Mouse (Mus musculus): ENCODE results near the gene Gm17657. TPM values are rescaled to one million over a fixed set of nuclear protein-coding genes. Genes with fewer than 3 reads are reported as not detected.

Gene Gm17657
- polyA plus RNA-seq, 1 experiment, result not detected

DNA sequence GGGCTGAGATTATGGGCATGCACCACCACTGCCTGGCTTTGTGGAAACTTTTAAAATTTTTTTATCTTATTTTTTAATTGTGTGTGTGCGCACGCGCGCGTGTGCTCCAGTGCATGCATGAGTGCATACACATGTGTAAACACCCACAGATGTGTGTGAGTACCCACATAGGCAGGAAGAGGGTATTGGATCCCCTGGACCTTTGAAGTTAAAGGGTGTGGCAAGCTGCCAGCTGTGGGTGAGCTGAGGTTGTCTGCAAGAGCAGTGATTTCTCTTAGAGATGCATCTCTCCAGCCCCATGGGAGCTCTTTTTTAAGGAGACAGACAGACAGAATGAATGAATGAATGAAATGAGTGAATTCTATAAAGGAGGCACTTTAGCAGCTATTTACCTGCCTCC, 16.1 kb upstream of the Gm17657 start:
- no peak for DNase-seq (ENCODE audit: low read depth in 1 of 2, low spot score in 2 of 2)
- H3K36me3 ChIP-seq (ENCODE audit: control insufficient read depth, insufficient read depth, low read length), result peaks cover 20% of the 10 kb centered on the region
- 88% methylated on average over 5 of the region's 5 CpGs for WGBS
- TF ChIP-seq CTCF (IDR thresholded peaks at IDR 0.05; ENCODE audit: extremely low read depth, insufficient read depth, insufficient read length, insufficient replicate concordance), result no peak
- no peak for TF ChIP-seq POLR2A (IDR thresholded peaks at IDR 0.05; ENCODE audit: low read depth, low read length)
- no peak overlapping the region for H3K27ac ChIP-seq (ENCODE audit: insufficient read depth, low read length)
- no peaks in the 10 kb centered on the region for H3K27me3 ChIP-seq (ENCODE audit: control insufficient read depth, insufficient read depth, low read length)
- H3K4me3 ChIP-seq (ENCODE audit: extremely low read depth, insufficient read depth, insufficient read length), result no peak overlapping the region
- H3K4me1 ChIP-seq (ENCODE audit: control insufficient read depth, insufficient read depth, insufficient read length), result no peaks in the 10 kb centered on the region

GRCm38 (mm10) chr17:29558476-29558875, 9.0 kb upstream of the Gm17657 start:
- 83% methylated on average over 5 of the region's 5 CpGs for WGBS
- Histone ChIP-seq H3K36me3 (ENCODE audit: control insufficient read depth, insufficient read depth, low read length) (peaks cover 1% of the 10 kb centered on the region; the same call in 1 of the 2 replicates), H3K27me3 (ENCODE audit: control insufficient read depth, insufficient read depth, low read length) (no peaks in the 10 kb centered on the region), H3K27ac (ENCODE audit: insufficient read depth, low read length) (no peak overlapping the region), H3K4me1 (ENCODE audit: control insufficient read depth, insufficient read depth, insufficient read length) (no peaks in the 10 kb centered on the region), H3K4me3 (ENCODE audit: extremely low read depth, insufficient read depth, insufficient read length) (no peak overlapping the region)
- DNase-seq (ENCODE audit: low read depth in 1 of 2, low spot score in 2 of 2), result no peak
- TF ChIP-seq CTCF (IDR thresholded peaks at IDR 0.05; ENCODE audit: extremely low read depth, insufficient read depth, insufficient read length, insufficient replicate concordance) (no peak), POLR2A (IDR thresholded peaks at IDR 0.05; ENCODE audit: low read depth, low read length) (no peak)

- WGBS, result 73% methylated on average over 7 of the region's 7 CpGs
- H3K27me3 ChIP-seq (ENCODE audit: control insufficient read depth, insufficient read depth, low read length), result no peaks in the 10 kb centered on the region
- no peak for DNase-seq (ENCODE audit: low read depth in 1 of 2, low spot score in 2 of 2)
- H3K36me3 ChIP-seq (ENCODE audit: control insufficient read depth, insufficient read depth, low read length), result peaks cover 1% of the 10 kb centered on the region; the same call in 1 of the 2 replicates
- no peaks in the 10 kb centered on the region for H3K4me1 ChIP-seq (ENCODE audit: control insufficient read depth, insufficient read depth, insufficient read length)
- no peak overlapping the region for H3K27ac ChIP-seq (ENCODE audit: insufficient read depth, low read length)
- TF ChIP-seq POLR2A (IDR thresholded peaks at IDR 0.05; ENCODE audit: low read depth, low read length) (no peak), CTCF (IDR thresholded peaks at IDR 0.05; ENCODE audit: extremely low read depth, insufficient read depth, insufficient read length, insufficient replicate concordance) (no peak)
- H3K4me3 ChIP-seq (ENCODE audit: extremely low read depth, insufficient read depth, insufficient read length), result no peak overlapping the region
Measured at GRCm38 (mm10) chr17:29556893-29557292, 7.5 kb upstream of the Gm17657 start.

DNA sequence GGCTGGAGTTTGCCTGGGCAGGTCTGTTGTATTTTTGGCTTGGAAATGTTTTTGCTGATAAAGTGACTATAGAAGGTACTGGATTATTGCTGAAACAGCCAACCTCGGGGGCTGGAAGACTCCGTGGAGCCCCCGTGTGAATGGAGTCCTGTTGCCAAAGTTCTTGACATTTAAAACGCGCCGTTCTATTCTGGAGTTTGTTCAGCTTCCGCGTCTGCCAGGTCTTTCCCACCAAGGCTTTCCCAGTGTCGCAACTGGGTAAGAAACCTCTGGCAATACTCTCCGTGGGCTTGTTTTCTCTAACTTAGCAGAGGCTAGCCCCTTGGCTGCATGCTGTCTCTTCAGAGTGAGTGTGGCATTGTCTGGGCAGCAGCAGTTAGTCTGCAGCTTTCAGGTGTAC, 7.0 kb upstream of the Gm17657 start:
- H3K4me1 ChIP-seq (ENCODE audit: control insufficient read depth, insufficient read depth, insufficient read length), result peaks cover 2% of the 10 kb centered on the region; the same call in 1 of the 2 replicates
- no peaks in the 10 kb centered on the region for H3K27me3 ChIP-seq (ENCODE audit: control insufficient read depth, insufficient read depth, low read length)
- H3K27ac ChIP-seq (ENCODE audit: insufficient read depth, low read length), result no peak overlapping the region
- no peak overlapping the region for H3K4me3 ChIP-seq (ENCODE audit: extremely low read depth, insufficient read depth, insufficient read length)
- WGBS, result 88% methylated on average over 10 of the region's 10 CpGs
- TF ChIP-seq POLR2A (IDR thresholded peaks at IDR 0.05; ENCODE audit: low read depth, low read length) (no peak), CTCF (IDR thresholded peaks at IDR 0.05; ENCODE audit: extremely low read depth, insufficient read depth, insufficient read length, insufficient replicate concordance) (no peak)
- peaks cover 1% of the 10 kb centered on the region; the same call in 1 of the 2 replicates for H3K36me3 ChIP-seq (ENCODE audit: control insufficient read depth, insufficient read depth, low read length)
- DNase-seq (ENCODE audit: low read depth in 1 of 2, low spot score in 2 of 2), result no peak

DNA sequence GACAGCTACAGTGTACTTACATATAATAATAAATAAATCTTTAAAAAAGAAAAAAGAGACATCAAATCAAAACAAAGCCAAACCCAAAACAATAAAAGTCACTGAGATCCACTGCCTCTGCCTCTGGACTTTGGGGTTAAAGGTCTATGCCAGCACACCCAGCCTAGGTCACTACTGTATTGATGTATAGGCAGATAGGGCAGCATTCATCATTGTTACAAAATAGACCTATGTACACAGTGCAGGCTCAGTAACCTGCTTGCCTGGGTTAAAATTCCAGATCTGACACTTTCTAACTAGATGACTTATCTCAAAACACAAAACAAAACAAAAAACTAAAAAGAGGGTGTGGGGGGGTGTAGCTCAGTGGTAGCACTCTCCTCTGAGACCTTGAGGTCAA, 4.7 kb upstream of the Gm17657 start:
- no peak overlapping the region for H3K4me3 ChIP-seq (ENCODE audit: extremely low read depth, insufficient read depth, insufficient read length)
- H3K27ac ChIP-seq (ENCODE audit: insufficient read depth, low read length), result no peak overlapping the region

GRCm38 (mm10) chr17:29552162-29552732, 2.8 kb upstream of the Gm17657 start, which contains the start of gene Tmem217:
TSS of gene Tmem217 (minus strand) at chr17:29552385.
- Histone ChIP-seq H3K27ac (ENCODE audit: insufficient read depth, low read length) (peak within 1 kb of the TSS; percentile 50), H3K36me3 (ENCODE audit: control insufficient read depth, insufficient read depth, low read length) (no peaks in the 10 kb centered on the region), H3K27me3 (ENCODE audit: control insufficient read depth, insufficient read depth, low read length) (no peaks in the 10 kb centered on the region), H3K4me3 (ENCODE audit: extremely low read depth, insufficient read depth, insufficient read length) (no peak within 1 kb of the TSS), H3K4me1 (ENCODE audit: control insufficient read depth, insufficient read depth, insufficient read length) (peaks cover 7% of the 10 kb centered on the region; the same call in 1 of the 2 replicates)
- 64% methylated on average over 5 of the region's 5 CpGs for WGBS
- DNase-seq (ENCODE audit: low read depth in 1 of 2, low spot score in 2 of 2), result no peak
- TF ChIP-seq CTCF (IDR thresholded peaks at IDR 0.05; ENCODE audit: extremely low read depth, insufficient read depth, insufficient read length, insufficient replicate concordance) (no peak), POLR2A (IDR thresholded peaks at IDR 0.05; ENCODE audit: low read depth, low read length) (no peak)

More for the DNA sequence above, 4.7 kb upstream of the Gm17657 start:
- H3K36me3 ChIP-seq (ENCODE audit: control insufficient read depth, insufficient read depth, low read length), result no peaks in the 10 kb centered on the region
- peaks cover 7% of the 10 kb centered on the region; the same call in 1 of the 2 replicates for H3K4me1 ChIP-seq (ENCODE audit: control insufficient read depth, insufficient read depth, insufficient read length)
- TF ChIP-seq POLR2A (IDR thresholded peaks at IDR 0.05; ENCODE audit: low read depth, low read length), result no peak
- TF ChIP-seq CTCF (IDR thresholded peaks at IDR 0.05; ENCODE audit: extremely low read depth, insufficient read depth, insufficient read length, insufficient replicate concordance), result no peak
- DNase-seq (ENCODE audit: low read depth in 1 of 2, low spot score in 2 of 2), result no peak
- H3K27me3 ChIP-seq (ENCODE audit: control insufficient read depth, insufficient read depth, low read length), result no peaks in the 10 kb centered on the region

DNA sequence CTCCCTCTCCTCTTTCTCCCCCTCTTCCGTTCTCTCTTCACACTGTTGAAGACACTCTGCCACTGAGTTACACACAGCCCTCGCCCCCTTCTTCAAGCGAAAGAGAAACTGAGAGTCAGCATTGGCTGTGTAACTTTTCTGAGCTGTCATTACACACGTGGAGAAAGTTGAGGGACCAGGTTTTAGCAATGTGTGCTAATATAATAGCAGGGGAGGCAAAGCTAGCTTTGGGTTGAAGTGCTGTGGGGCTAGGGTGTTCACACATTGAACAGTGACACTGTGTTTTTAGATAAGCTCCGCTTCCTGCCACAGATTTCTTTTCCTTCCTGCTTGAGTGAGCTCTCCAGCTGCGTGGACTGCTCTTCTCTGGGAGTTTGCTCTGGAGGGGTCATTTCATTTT, 1.6 kb upstream of the Gm17657 start:
- no peaks in the 10 kb centered on the region for H3K27me3 ChIP-seq (ENCODE audit: control insufficient read depth, insufficient read depth, low read length)
- TF ChIP-seq POLR2A (IDR thresholded peaks at IDR 0.05; ENCODE audit: low read depth, low read length) (no peak), CTCF (IDR thresholded peaks at IDR 0.05; ENCODE audit: extremely low read depth, insufficient read depth, insufficient read length, insufficient replicate concordance) (no peak)
- peak overlapping the region; percentile 34 for H3K27ac ChIP-seq (ENCODE audit: insufficient read depth, low read length)
- peak overlapping the region; percentile 1; the same call in 1 of the 2 replicates for H3K4me3 ChIP-seq (ENCODE audit: extremely low read depth, insufficient read depth, insufficient read length)
- DNase-seq (ENCODE audit: low read depth in 1 of 2, low spot score in 2 of 2), result no peak
- no peaks in the 10 kb centered on the region for H3K36me3 ChIP-seq (ENCODE audit: control insufficient read depth, insufficient read depth, low read length)
- 8% methylated on average over 6 of the region's 6 CpGs for WGBS
- peaks cover 7% of the 10 kb centered on the region; the same call in 1 of the 2 replicates for H3K4me1 ChIP-seq (ENCODE audit: control insufficient read depth, insufficient read depth, insufficient read length)

Data from spleen, adult 2 months (tissue).